Mouse (Mus musculus): ENCODE data around the gene Sh3kbp1.
A peak's percentile ranks its signal among the peaks of the same experiment; 100 is the strongest.

Gene Sh3kbp1

GRCm38 (mm10) chrX:159911613-159912012, 284.5 kb downstream of the Sh3kbp1 start:
- no peak for DNase-seq (ENCODE audit: low spot score in 2 of 2)

GRCm38 (mm10) chrX:159912061-159912460, 285.0 kb downstream of the Sh3kbp1 start:
- DNase-seq (ENCODE audit: low spot score in 2 of 2) = no peak

GRCm38 (mm10) chrX:159913489-159913888, 286.4 kb downstream of the Sh3kbp1 start:
- DNase-seq (ENCODE audit: low spot score in 2 of 2) = no peak

DNA sequence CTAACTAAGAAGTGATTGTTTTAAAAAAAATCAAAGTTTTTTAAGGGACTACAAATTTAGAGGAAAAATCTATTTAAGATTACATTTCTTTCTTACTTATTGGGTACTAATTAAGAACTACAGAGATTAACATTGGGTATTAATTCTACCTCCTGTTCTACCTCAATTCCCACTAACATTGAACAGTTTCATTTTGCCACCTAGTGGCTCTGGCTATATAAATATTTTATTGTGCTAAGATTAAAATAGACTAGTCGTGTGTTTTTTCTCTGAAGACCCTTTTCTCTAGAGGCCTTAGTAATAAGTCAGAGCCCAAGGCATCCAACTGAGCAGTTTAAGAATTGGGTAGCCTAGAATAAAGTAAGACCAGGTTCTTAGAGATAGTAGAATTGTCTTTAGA, 288.1 kb downstream of the Sh3kbp1 start:
- DNase-seq (ENCODE audit: low spot score in 2 of 2) = no peak

DNA sequence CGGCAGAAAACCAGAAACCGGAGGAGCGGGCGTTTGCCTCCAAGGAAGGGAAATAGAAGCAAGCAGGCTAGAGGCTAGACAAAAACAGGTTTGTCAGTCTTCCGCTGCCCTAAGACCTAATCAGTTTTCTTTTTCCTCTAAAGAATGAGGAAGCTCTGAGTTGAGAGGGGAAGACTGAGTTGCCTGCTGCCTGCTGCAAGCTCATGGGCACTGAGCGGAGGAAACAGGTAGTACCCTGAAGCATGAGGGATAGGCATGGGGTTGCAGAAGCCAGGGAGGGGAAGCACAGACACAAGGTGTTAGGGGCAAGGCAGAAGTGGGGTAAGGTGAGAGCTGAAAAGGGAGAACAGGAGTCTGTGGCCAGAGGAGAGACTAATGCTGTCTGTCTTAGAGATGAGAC, 297.7 kb downstream of the Sh3kbp1 start:
- DNase-seq (ENCODE audit: low spot score in 2 of 2) = no peak

GRCm38 (mm10) chrX:159928165-159928564, 301.1 kb downstream of the Sh3kbp1 start:
- no peak for DNase-seq (ENCODE audit: low spot score in 2 of 2)

DNA sequence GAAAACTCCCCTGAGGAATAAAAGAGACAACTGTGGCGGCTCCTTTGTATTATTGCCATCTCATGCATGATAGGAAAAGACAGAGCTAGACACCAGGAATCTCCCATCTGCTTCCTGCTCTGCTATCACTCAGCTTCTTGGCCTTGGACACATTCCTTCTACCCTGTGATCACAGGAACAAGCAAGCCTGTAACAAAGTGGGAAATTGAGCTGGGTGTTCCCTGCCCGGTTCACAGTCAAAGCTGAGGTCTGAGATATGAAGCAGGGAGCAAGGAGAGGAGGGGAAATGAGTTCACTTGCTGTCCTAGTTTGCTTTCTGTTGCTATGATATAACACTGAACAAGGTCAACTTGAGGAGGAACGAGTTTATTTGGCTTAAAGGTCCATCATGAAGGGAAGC, 301.8 kb downstream of the Sh3kbp1 start:
- DNase-seq (ENCODE audit: low spot score in 2 of 2) = no peak

DNA sequence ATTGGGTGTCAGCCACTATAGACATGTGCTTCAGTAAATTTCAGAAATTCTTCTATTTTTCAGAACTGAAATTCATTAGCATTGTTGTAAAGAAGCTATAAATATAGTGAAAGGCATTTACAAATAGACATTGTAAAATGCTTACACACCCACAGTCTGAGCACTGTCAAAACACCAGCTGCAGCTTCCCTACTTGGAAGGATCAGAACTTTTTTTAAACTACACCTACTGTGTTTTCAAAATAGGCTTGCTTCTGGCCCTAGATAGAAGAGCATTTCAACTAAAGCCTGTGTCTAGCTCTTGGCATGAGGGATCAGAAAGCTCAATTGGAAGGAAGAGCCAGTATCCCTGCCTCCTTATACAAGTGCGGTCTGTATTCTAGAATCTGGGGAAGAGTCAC, 305.0 kb downstream of the Sh3kbp1 start:
- no peak for DNase-seq (ENCODE audit: low spot score in 2 of 2)

GRCm38 (mm10) chrX:159942569-159942968, 315.5 kb downstream of the Sh3kbp1 start:
- no peak for DNase-seq (ENCODE audit: low spot score in 2 of 2)

DNA sequence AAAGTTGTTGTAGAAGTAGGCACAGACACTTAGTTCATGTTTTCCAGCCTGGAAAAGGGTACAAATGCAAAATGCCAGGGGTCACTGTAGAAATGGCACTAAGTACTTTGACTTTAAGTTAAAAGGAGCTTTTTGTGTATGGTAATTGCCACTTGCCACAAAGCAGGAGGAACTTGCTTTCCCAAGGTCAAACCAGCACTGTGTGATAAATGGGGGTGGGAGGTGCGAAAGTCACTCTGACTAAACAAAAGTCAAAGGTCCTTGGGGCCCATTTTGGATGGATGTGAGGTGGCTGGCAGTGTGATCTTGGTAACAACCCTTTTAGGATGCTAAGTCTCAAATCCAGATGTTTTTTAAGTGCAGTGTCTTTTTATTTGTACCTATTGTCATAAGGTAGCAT, 316.5 kb downstream of the Sh3kbp1 start:
- no peak for DNase-seq (ENCODE audit: low spot score in 2 of 2)

DNA sequence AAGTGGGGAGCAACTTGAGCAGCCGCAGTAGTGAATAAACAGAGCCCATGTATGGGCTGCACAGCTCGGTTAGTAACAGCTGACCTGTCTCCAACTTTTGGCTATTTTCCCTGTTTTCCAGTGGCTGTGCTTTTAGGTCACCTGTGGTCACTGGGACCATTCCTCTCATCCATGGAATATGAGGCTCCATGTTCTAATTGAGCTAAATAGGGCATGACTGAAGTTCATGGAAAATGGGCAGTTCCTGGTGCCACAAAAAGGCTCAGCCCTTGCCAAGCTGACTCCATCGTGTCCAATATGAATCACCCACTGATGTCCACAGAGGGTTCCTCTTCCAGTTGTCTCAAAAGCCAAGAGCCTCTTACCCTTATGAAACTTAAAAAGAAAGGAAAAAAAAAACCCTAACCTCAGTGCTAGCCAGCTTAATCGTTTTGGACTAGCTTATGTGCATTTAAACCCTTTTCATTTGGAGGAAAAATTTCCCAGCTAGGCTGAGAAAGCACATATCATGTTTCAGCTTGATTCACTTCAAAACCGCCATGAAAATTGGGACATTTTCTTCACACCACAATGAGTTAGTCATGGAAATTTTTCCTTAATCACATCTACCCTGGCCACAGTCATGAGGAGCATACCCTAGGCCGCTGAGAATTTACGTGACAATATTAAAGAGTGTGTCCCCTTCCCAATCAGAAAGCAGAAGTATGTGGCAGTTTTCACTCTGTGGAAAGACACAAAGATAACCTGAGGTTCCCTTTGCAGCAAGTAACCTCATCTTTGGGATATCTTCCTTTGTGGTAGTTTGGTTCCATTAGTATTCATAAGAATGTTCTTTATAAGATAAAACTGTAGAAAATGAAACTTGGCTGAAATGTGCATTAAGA, 326.7 kb downstream of the Sh3kbp1 start:
- no peak for DNase-seq (ENCODE audit: low spot score in 2 of 2)

GRCm38 (mm10) chrX:159954430-159954779, 327.3 kb downstream of the Sh3kbp1 start:
- DNase-seq (ENCODE audit: low spot score in 2 of 2) = no peak

DNA sequence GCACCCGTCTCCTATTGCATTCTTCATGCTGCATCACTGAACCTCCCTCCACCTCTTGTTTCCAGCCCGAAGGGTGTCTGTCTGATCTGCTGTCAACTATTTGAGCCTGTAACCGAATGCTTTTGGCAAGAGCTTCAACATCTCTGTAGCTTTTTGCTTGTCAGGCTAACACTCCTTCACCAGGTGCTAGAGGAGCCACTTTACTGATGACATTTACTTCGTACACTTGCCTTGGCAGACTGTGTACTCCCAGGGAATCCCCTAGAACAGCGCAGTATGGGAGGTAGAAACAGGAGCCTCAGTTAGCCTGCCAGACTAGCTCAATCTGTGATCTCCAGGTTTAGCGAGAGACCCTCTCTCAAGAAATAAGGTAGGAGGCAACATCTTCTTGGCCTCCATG, 328.4 kb downstream of the Sh3kbp1 start:
- no peak for DNase-seq (ENCODE audit: low spot score in 2 of 2)

DNA sequence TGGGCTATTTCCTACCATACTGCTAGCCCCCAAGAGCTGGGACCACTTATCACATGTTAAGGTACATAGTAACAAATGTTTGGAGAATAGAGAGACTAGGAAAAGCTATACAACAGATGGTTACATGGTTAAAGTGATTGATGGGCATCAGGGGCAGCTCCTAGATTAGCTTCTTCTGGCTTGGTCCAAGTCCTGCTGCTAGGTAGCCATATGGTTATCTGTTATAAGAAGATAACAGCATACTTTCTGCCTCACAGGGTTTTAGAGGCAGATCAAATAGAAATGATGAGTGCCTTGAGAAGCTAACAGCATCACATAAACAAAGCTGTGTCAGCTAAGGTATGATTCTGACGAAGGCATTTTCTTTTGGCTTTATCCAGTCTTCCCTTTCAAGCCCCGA, 334.3 kb downstream of the Sh3kbp1 start:
- DNase-seq (ENCODE audit: low spot score in 2 of 2) = no peak

DNA sequence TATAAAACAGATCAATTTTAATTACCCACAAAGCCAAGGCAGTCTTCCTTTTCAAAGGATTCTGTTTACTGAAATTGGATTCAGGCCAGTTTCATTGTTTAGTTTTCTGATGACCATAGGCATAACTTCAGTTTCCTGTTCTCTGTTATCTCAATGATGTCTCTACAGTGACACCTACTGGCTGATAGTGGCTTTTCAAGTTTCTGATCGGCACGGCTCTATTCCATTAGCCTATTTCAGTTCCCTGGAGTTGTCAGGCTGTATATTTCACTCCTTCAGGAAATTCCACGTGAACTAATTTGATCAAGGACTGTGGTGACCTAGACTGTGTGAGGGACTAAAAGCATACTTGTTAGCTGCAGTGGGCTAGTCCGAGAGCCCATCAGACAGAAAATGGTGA, 336.2 kb downstream of the Sh3kbp1 start:
- peak in 1 of 2 experiments; percentile 32 for DNase-seq (ENCODE audit: low spot score in 2 of 2)

GRCm38 (mm10) chrX:159963925-159964324, 336.9 kb downstream of the Sh3kbp1 start:
- no peak for DNase-seq (ENCODE audit: low spot score in 2 of 2)

DNA sequence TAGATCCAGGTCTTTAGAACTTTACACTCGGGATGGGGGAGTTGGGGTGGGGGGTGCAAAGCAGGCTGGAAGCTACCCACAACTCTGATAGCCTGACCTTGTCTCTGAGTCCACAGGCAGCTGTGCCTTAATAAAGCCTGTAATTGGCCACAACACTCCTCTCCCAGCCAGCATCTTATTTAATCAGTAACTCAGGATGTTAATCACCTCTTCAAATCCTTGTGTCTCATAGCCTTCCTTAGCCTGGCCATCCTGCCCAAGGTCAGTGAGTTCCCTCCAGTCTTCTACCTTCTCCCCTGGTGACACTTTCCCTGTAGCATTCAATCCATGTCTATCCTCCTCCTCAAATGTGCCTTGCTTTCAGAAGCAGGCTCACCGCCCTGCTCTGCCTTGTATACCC, 342.0 kb downstream of the Sh3kbp1 start:
- no peak for DNase-seq (ENCODE audit: low spot score in 2 of 2)

DNA sequence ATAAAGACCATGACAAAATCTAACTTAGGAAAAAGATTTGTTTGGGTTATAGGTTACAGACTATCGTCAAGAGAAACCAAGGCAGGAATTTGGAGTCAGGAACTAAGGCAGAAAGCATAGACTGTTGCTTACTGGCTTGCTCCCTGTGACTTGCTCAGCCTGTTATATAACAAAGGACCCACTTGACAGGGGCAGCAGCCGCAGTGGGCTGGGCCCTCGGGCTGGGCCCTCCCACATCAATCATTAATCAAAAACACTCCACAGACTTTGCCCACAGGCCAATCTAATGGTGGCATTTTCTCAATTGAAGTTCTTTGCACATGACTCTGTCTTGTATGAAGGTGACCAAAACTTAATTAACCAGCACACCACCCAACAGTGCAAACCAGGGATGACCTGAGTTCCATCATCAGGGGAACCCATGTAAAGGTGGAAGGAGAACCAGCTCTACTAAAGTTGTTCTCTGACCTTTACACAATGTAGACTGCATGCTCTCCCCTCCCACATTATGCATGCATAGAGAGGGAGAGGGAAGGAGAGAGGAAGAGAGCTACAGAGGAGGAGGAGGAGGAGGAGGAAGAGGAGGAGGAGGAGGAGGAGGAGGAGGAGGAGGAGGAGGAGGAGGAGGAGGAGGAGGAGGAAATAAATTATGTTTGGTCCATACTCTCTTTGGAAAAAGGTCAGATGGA, 344.2 kb downstream of the Sh3kbp1 start:
- DNase-seq (ENCODE audit: low spot score in 2 of 2) = no peak

- DNase-seq (ENCODE audit: low spot score in 2 of 2) = no peak
These were observed 346.7 kb downstream of the Sh3kbp1 start for GRCm38 (mm10) chrX:159973730-159974129.

DNA sequence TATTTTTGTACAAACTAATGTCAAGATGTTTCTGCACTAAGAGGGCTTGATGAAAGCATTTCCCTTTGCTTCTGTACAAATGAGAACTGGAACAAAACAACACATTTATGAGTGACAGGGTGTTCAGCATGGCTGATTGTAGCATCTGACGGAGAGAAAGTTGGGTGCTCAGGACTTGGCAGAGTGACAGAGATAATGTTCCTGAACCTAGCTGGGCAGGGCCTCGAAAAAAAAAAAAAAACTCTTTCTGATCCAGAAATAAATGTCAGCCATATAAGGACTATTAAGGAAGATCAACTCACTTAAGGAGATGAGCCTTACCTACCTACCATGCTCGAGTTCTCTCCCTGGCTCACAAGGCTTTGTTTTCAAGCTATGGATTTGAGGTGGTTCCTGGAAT, 349.2 kb downstream of the Sh3kbp1 start:
- DNase-seq (ENCODE audit: low spot score in 2 of 2) = no peak

DNA sequence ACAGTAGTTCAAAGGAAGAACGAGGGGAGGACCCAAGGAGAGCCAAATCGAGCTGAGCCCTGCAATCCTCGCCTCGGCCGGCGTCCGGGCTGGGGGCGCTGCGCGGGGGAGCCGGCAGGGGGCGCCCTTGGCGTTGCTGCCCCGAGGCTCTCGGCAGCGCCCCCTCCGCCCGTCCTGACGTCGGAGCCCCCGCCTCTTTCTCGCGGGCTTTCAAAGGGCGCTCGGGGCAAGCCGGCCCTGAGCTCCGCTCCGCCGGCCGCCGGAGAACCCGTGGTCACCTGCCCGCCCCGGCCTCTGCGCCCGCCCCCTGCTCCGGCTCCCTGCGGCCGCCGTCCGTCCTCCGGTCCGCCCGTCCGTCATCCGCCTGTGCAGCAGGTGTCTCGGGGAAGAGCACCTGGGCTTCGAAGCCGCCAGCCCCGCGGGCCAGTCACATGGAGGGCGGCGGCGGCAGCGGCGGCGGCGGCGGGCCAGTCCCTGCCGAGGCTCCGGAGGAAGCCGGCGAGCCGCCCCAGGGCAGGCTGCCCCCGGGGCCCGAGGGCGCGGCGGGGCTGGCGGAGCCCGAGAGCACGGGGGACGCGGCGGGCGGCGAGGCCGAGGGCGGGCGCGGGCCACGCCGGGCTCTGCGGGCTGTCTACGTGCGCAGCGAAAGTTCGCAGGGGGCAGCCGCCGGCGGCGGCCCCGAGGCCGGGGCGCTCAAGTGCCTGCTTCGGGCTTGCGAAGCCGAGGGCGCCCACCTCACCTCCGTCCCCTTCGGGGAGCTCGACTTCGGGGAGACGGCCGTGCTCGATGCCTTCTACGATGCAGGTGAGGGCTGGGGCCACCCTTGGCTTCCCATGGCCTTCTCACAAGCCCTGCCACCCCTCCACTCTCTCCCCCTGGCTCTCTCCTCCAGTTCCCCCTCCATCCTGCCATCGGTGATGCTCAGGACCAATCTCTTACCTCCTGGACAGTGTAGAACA, 361.2 kb downstream of the Sh3kbp1 start, which contains the start of gene Map3k15:
Gene Map3k15, plus strand, starts transcription at position 432 of the 959 bp plus-strand sequence.
- peak; percentile 8 to 11 for DNase-seq (ENCODE audit: low spot score in 2 of 2)

GRCm38 (mm10) chrX:159995808-159996207, 368.7 kb downstream of the Sh3kbp1 start:
- no peak for DNase-seq (ENCODE audit: low spot score in 2 of 2)
